Mouse (Mus musculus): ENCODE measurements at regions not wholly inside any gene's neighbourhood (a gene's known extent, or its start where the extent isn't known, plus 50 kb on each side); places are given as distances from the start of the nearest gene placed in this dataset.

DNA sequence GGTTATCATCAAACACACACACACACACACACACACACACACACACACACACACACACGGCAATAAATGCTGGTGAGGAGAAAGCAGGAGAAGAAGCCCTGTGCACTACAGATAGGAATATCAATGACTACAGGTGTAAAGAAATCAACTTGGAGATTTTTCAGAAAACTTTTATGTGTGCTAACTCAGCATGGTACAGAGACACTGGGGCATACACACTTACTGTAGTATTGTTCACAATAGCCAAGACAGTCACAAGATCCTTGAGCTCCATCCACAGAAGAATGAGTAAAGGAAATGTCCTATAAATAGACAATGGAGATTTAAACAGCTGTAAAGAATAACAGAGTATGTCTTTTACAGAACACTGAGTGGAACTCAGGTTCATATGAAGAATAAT, 182.4 kb downstream of the Tm2d1 start:
- no peak for DNase-seq (ENCODE audit: low spot score in 2 of 2)

DNA sequence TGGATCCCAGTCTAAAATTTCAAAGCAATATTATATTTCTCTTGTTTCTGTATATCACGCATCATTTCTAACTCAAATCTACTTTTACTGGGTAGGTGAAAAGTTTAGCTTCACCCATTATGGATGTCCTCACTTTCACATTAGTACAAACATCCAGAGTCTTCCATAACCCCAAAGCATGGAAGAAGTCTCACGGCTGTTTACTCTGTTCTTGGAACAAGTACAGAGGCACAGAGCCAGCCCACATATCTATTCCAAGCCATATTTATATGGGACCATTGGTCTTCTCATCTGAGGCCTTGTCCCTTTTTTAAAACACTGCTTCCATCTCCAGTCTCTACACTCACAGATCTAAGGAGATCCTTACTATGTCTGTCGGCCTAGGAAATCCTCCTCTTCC, 192.8 kb downstream of the Tm2d1 start:
- no peak for DNase-seq (ENCODE audit: low spot score in 2 of 2)

DNA sequence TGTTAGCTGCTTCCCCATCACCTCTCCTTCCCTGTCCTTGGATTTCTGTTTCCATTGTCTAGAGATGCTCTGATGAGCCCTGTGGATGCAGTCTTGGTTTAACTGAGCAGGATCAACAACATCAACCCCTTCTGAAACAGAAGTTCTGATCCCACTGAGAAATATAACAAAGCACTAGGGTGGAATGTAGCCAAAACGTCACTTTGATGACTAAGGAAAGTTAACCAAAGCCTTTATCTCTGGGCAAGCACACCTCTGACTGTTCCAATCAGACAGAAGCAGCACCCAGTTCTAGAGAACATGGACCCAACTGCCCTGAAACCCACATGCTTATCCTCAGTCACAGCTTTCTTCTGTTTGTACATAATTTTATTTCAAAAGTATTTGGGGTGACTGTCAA, 193.2 kb downstream of the Tm2d1 start:
- no peak for DNase-seq (ENCODE audit: low spot score in 2 of 2)

DNA sequence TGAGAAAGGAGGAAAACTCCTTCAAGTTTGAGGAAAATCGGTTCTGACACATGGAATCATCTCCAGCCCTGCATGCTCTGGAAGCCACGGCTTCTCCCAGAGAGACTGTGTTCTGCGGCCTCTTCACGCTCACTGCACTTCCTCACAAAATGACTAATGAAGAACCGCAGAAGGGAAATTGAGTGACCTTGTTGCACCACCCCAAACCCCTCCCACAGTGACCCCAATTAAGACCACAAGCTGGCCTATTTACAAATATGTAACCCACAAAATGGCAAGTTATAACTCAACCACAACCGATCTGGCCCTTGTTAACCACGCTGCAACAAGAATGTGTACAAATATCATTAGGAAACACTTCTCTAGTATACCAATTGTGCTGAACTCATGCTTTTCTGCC, 194.2 kb downstream of the Tm2d1 start:
- DNase-seq (ENCODE audit: low spot score in 2 of 2) = no peak

DNA sequence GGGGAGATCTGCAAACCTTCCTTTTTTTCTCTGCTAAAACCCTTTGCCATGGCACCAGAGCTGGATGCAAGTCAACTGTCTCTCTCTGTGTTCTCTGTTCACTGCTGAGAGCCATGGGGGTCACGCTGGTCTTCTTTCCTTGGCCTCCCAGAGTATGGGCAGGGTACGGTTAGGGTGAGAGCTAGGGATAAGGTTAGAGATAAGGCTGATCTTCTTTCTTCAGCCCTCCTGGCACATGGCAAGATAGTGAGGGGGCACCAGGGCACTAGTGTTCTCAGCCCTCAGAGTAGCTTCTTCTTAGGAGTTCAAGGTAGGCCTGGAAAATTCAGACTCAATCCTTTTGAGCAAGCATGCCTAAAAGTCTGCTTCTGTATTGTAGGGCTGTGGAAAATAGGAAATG, 196.1 kb downstream of the Tm2d1 start:
- no peak for DNase-seq (ENCODE audit: low spot score in 2 of 2)

DNA sequence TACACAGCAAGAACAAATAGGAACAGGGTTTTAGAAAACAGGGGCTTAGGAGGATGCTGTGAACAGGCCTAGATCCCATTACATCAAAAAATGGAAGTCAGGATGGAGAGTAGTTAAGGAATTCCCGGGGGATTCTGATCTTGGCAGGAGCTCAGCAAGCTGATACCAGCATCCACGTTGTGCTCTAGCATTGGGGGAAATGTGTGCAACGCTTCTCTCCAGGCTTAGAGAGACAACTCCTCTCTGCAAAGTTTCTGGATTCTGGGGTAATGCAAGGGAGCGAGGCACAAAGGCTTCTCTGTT, 201.1 kb downstream of the Tm2d1 start:
- DNase-seq (ENCODE audit: low spot score in 2 of 2) = no peak

DNA sequence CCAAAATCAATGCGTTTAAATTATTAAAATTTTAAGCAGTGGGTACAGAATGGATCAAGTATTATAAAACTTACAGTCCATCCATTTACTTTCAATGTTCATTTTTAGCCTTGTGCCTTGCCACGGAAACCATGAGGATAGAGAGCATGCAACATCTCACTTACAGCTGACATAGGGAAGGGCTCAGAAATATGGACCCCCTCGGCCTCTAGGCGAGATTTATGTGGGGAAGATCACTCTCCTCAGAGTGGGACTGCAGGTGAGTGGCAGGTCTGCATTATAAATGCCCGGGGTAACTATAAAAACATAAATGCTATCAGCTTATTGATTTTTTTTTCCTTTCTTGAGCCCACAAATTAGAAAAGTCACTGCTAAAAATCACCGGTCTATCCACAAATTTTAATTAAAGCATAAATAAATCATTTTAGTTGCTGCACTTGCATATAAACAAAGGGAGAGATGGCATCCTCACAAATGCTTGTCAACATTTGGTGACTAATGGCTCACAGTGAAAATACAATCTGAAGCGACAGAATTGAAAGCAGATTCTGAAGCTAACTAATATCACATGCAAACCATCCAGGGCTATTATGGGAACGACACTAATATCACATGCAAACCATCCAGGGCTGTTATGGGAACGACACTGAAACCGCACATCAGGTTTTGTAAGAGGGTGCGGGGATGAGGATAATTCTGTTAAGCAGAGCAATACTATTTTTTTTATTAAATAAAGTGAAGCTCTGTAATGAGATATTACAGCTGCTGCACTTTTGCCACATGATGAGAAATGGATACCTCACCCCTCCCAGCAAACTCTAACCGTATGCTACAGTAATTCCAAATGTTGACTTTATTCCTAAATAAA, 201.7 kb downstream of the Tm2d1 start:
- no peak for DNase-seq (ENCODE audit: low spot score in 2 of 2)

DNA sequence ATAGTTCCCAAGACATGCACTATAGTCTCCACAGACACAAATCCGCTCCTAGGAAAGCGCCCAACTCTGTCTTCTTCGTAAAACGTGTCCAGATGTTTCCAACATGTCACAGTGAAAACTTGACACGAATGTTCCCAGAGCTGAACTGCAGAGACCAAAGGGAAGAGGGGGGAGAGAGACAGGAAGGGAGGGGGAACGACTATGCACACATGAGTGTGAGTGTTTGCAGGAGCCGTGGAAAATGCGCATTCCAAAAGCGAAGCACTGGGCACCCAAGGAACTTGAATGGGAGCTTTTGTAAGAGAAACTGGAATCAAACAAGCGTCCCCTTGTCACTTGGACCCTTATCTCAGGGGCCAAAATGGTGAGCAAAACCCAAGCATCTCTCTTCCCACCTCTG, 202.8 kb downstream of the Tm2d1 start:
- DNase-seq (ENCODE audit: low spot score in 2 of 2) = no peak

Data from left cerebral cortex, adult 9 months (tissue).